9 mouse cellular contexts compared by ENCODE assay signal in genomic region chr15:79970940-79971339, GRCm38 (mm10). TPM values are rescaled to one million over a fixed set of nuclear protein-coding genes. Genes with fewer than 3 reads are reported as not detected.
DNase-seq lines count a peak whose midpoint lies in the region.
"Had no signal": no experiment of that assay in that cellular context is flagged by ENCODE, and none has a peak within 500 bp of the region (broad histone marks: within the 10 kb centered on the region; RNA-seq: fewer than 3 reads in every experiment).

Cbx7 (minus strand) TSS chr15:79971119.

- no peak for DNase-seq in gastrocnemius, adult 18-20 months (ENCODE audit: low spot score)
- no peak for DNase-seq in gastrocnemius, postnatal 10 days
- DNase-seq in left cerebral cortex, adult 8-10 months (ENCODE audit: low spot score in 2 of 2), result no peak
- no peak for DNase-seq in left cerebral cortex, postnatal 4 days
- peak; percentile 99 for DNase-seq in R1 (ENCODE audit: low read depth, low spot score)
- DNase-seq in large intestine, adult 2 months (ENCODE audit: low read depth, low spot score), result no peak
- DNase-seq in right cerebral cortex, postnatal 36 days (ENCODE audit: low spot score in 2 of 2), result no peak
- no peak for DNase-seq in cerebellum, adult 11-12 months
- DNase-seq: lung, postnatal 10 days had no signal

- intact Hi-C loops in left cerebral cortex, postnatal 4 days (cut with DNase I), result no loop called here

- WGBS in large intestine, adult 2 months, result 92% methylated on average over 11 of the region's 11 CpGs

RNA-seq across cellular contexts. Expression of gene Cbx7, which starts in this region (rescaled TPM):
- total RNA-seq in gastrocnemius, adult 18-20 months (2021), result 10 to 100 TPM; 20.5 to 22.9 TPM
- 1 to 10 TPM; 2.9 to 4.1 TPM for total RNA-seq in gastrocnemius, postnatal 10 days (2021)
- total RNA-seq in left cerebral cortex, adult 8-10 months (2022), result 10 to 100 TPM; 51.4 to 59.9 (median 55.5) TPM
- total RNA-seq in left cerebral cortex, postnatal 4 days (2021), result 1 to 10 TPM; 5.6 to 6.8 TPM
- polyA plus RNA-seq in large intestine, adult 2 months (2012; rRNA removed), result 22.1 and 30.5 TPM in 2 replicates
